Mouse (Mus musculus) heart, embryonic 11.5 days (tissue): ENCODE measurements around the gene Ppp1r17. TPM values are rescaled to one million over a fixed set of nuclear protein-coding genes. Genes with fewer than 3 reads are reported as not detected.

ENCODE experiments used
- ATAC-seq: fragments of 200-750 bp; cut with Nextera tagmentation; replicated peaks from 2 replicates; pipeline ENCODE4 v1.8.0; 2017; ENCODE audit warnings: moderate library complexity; ENCODE audit not compliant: insufficient number of reproducible peaks, low FRiP score, low TSS enrichment
- H3K27ac ChIP-seq: fragments of 300-500 bp; sonication (generic); 2 replicates; pipeline ENCODE4 v1.5.1; 2014; ENCODE audit warnings: mild to moderate bottlenecking, low read depth, low read length
- H3K27me3 ChIP-seq: fragments of 300-500 bp; sonication (generic); 2 replicates; pipeline ENCODE4 v1.6.1; 2014; ENCODE audit warnings: mild to moderate bottlenecking, low read length, mixed read lengths; ENCODE audit not compliant: control insufficient read depth, insufficient read depth
- H3K36me3 ChIP-seq: fragments of 300-500 bp; sonication (generic); 2 replicates; pipeline ENCODE4 v1.6.1; 2014; ENCODE audit warnings: mild to moderate bottlenecking, low read length, moderate library complexity, mixed read lengths; ENCODE audit not compliant: control insufficient read depth, insufficient read depth
- H3K4me1 ChIP-seq: fragments of 300-500 bp; sonication (generic); 2 replicates; pipeline ENCODE4 v1.6.1; 2014; ENCODE audit warnings: low read length; ENCODE audit not compliant: control insufficient read depth, insufficient read depth
- H3K4me2 ChIP-seq: fragments of 300-500 bp; sonication (generic); 2 replicates; pipeline ENCODE4 v1.6.1; 2014; ENCODE audit warnings: mild to moderate bottlenecking, moderate library complexity
- H3K4me3 ChIP-seq: fragments of 300-500 bp; sonication (generic); 2 replicates; pipeline ENCODE4 v1.5.1; 2014; ENCODE audit warnings: low read depth, low read length
- H3K9ac ChIP-seq: fragments of 300-500 bp; sonication (generic); 2 replicates; pipeline ENCODE4 v1.6.1; 2014; ENCODE audit warnings: mild to moderate bottlenecking, low read depth, low read length, moderate library complexity
- H3K9me3 ChIP-seq: fragments of 300-500 bp; sonication (generic); replicated peaks from 2 replicates; pipeline ENCODE4 v1.6.1; 2016; ENCODE audit warnings: low read length; ENCODE audit not compliant: control insufficient read depth
- WGBS: fragments of 180-500 bp; shearing (Covaris S2); extraction: QIAGEN DNeasy Blood & Tissue Kit; methylation state at CpG from one replicate; pipeline ENCODE4 v1.1.7; 2014; ENCODE audit not compliant: insufficient replicate concordance; 5-methylcytosine and 5-hydroxymethylcytosine counted together
- polyA plus RNA-seq: library from polyadenylated mRNA; unstranded; fragments of >200 nt; fragmentation: Nextera tagmentation; extraction: Ambion mirVana; gene quantifications from 2 replicates; pipeline ENCODE4 v1.2.1, GENCODE M21; 2014

Ppp1r17 gene
- polyA plus RNA-seq, 1 experiment from 2014 or later = 15.6 TPM

DNA sequence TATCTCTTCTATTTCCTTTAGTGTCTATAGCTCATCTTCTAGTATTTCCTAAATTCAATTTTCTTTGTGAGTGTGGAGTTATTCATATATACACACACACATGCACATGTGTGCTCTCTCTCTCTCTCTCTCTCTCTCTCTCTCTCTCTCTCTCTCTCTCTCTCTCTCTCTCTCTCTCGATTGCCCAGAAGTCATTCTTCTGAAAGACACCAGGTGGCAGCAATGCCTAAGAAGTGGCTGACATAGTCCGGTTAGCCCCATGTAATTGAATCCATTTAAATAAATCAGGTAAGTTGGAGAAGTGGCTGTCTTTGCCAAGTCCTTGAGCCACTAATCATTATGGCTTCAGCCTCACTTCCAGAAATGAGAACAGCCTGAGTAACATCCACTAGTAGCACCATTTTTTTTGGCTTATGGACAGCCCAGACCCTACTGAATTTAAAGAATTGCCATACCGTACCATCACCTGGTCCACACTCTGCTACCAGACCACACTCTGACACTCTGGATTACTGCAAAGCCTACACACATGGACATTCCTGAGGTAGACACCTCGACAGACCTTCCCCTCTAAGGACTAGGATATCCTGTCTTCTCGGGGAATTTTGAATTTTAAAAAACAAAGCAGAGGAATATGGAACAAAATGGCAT, 49.5 kb downstream of the Ppp1r17 start:
- ATAC-seq = no peak
- Histone ChIP-seq H3K4me1 (no peaks in the 10 kb centered on the region), H3K9me3 (no peaks in the 10 kb centered on the region), H3K4me3 (no peak overlapping the region), H3K27me3 (no peaks in the 10 kb centered on the region), H3K27ac (no peak overlapping the region), H3K9ac (no peak overlapping the region), H3K4me2 (no peak overlapping the region), H3K36me3 (no peaks in the 10 kb centered on the region)
- 39% methylated on average over 5 of the region's 5 CpGs for WGBS

DNA sequence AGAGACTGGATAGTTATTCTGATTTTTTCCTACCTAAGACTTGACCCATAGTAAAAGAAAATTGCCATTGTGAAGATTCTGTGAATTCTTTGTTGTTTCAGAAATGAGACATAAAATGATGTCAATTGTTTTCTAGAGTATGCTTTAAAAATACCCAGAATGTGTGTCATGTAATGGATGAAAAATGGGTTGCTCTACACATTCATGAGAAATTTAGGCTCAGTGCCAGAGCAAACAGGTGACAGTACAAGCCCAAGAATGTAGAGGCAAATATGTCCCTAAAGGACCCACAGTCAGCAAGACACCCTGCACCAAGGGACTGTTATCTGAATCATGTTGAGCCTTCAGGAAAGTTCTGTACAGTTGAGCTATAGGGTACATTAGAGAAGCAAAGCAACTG, 51.2 kb downstream of the Ppp1r17 start:
- no peak overlapping the region for H3K4me3 ChIP-seq
- no peak overlapping the region for H3K9ac ChIP-seq
- H3K4me1 ChIP-seq = no peaks in the 10 kb centered on the region
- H3K27ac ChIP-seq = no peak overlapping the region
- H3K4me2 ChIP-seq = no peak overlapping the region
- ATAC-seq = no peak
- no peaks in the 10 kb centered on the region for H3K27me3 ChIP-seq
- no peaks in the 10 kb centered on the region for H3K36me3 ChIP-seq
- no peaks in the 10 kb centered on the region for H3K9me3 ChIP-seq

- no peaks in the 10 kb centered on the region for H3K27me3 ChIP-seq
- H3K4me3 ChIP-seq = no peak overlapping the region
- no peaks in the 10 kb centered on the region for H3K36me3 ChIP-seq
- H3K9ac ChIP-seq = no peak overlapping the region
- H3K4me1 ChIP-seq = no peaks in the 10 kb centered on the region
- WGBS = 37% methylated on average over 4 of the region's 4 CpGs
- ATAC-seq = no peak
- H3K4me2 ChIP-seq = no peak overlapping the region
- no peak overlapping the region for H3K27ac ChIP-seq
- H3K9me3 ChIP-seq = no peaks in the 10 kb centered on the region
Observed at GRCm38 (mm10) chr6:56076378-56076805, 59.1 kb downstream of the Ppp1r17 start.

Other genes starting within 250 kb of the Ppp1r17 start
- not detected in 2 replicates for gene Itprid1, start 180.6 kb upstream of the Ppp1r17 start, polyA plus RNA-seq